Mouse (Mus musculus): Measurements from ENCODE around the gene Grik4.

DNA sequence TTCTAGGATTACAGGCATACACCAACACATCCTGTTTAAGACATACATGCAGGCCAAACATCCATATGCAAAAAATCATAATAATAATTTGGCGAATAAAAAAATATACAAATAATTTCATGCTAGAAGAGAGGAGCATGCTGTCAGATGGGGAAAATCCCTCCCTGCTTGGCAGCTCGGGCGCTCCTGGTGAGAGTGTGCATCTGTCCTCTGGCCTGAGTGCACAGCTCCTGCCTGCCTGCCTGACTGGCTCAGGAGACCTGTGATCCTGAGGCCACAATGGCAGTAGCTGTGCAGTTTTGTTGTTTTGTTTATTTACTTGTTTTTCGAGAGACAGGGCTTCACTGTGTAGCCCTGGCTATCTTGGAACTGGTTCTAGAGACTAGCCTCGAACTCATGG lies 100.0 kb downstream of the Grik4 start:
- TF ChIP-seq CTCF (conservative IDR thresholded peaks at IDR 0.05; ENCODE audit: low read length): no peak
- no peak for TF ChIP-seq NANOG (IDR thresholded peaks at IDR 0.05; ENCODE audit: borderline replicate concordance, low read length)
- no peak for TF ChIP-seq POU5F1 (IDR thresholded peaks at IDR 0.05; ENCODE audit: borderline replicate concordance, low read length)

Data from E14TG2a.4 (cell line).